Mouse (Mus musculus) heart, embryonic 12.5 days (tissue): ENCODE data around the gene Tedc2. TPM values are rescaled to one million over a fixed set of nuclear protein-coding genes. Genes with fewer than 3 reads are reported as not detected.
A peak's percentile ranks its signal among the peaks of the same experiment; 100 is the strongest.

Experiments used
- ATAC-seq: fragments of 200-750 bp; cut with Nextera tagmentation; 2 replicates; pipeline ENCODE4 v1.8.0; 2017; ENCODE audit warnings: moderate TSS enrichment, moderate library complexity; ENCODE audit not compliant: insufficient number of reproducible peaks, low FRiP score
- H3K27ac ChIP-seq: fragments of 300-500 bp; sonication (generic); 2 replicates; pipeline ENCODE4 v1.5.1; 2016; ENCODE audit warnings: mild to moderate bottlenecking, moderate library complexity; ENCODE audit not compliant: poor library complexity, severe bottlenecking
- H3K27me3 ChIP-seq: fragments of 300-500 bp; sonication (generic); replicated peaks from 2 replicates; pipeline ENCODE4 v1.6.1; 2016; ENCODE audit warnings: mild to moderate bottlenecking, moderate library complexity
- H3K36me3 ChIP-seq: fragments of 300-500 bp; sonication (generic); 2 replicates; pipeline ENCODE4 v1.6.1; 2016; ENCODE audit warnings: mild to moderate bottlenecking, moderate library complexity
- H3K4me1 ChIP-seq: fragments of 300-500 bp; sonication (generic); replicated peaks from 2 replicates; pipeline ENCODE4 v1.6.1; 2016; ENCODE audit warnings: mild to moderate bottlenecking
- H3K4me2 ChIP-seq: fragments of 300-500 bp; sonication (generic); 2 replicates; pipeline ENCODE4 v1.6.1; 2016; ENCODE audit warnings: mild to moderate bottlenecking, moderate library complexity
- H3K4me3 ChIP-seq: fragments of 300-500 bp; sonication (generic); 2 replicates; pipeline ENCODE4 v1.5.1; 2016; ENCODE audit warnings: mild to moderate bottlenecking
- H3K9ac ChIP-seq: fragments of 300-500 bp; sonication (generic); 2 replicates; pipeline ENCODE4 v1.6.1; 2016; ENCODE audit warnings: mild to moderate bottlenecking, moderate library complexity
- H3K9me3 ChIP-seq: fragments of 300-500 bp; sonication (generic); replicated peaks from 2 replicates; pipeline ENCODE4 v1.6.1; 2016; ENCODE audit warnings: mild to moderate bottlenecking, moderate library complexity
- WGBS: fragments of 180-500 bp; shearing (Covaris S2); methylation state at CpG from one replicate; pipeline ENCODE4 v1.1.7; 2016; 5-methylcytosine and 5-hydroxymethylcytosine counted together
- polyA plus RNA-seq: library from polyadenylated mRNA; unstranded; fragments of >200 nt; fragmentation: Nextera tagmentation; extraction: Ambion mirVana; gene quantifications from 2 replicates; pipeline ENCODE4 v1.2.1, GENCODE M21; 2016

Gene Tedc2
- polyA plus RNA-seq, 1 experiment from 2014 or later: 7.5 TPM

- H3K36me3 ChIP-seq: no peaks in the 10 kb centered on the region
- peak overlapping the region; percentile 85 for H3K9ac ChIP-seq
- H3K4me1 ChIP-seq: peaks cover 70% of the 10 kb centered on the region
- peaks cover 17% of the 10 kb centered on the region for H3K27me3 ChIP-seq
- H3K9me3 ChIP-seq: no peaks in the 10 kb centered on the region
- no peak overlapping the region for H3K27ac ChIP-seq
- ATAC-seq: no peak
- H3K4me3 ChIP-seq: peak overlapping the region; percentile 79
- peak overlapping the region; percentile 89 for H3K4me2 ChIP-seq
- WGBS: 12% methylated on average over 7 of the region's 7 CpGs
Measured at GRCm38 (mm10) chr17:24204846-24205245, 15.8 kb downstream of the Tedc2 start.

GRCm38 (mm10) chr17:24203611-24204534 is 16.8 kb downstream of the Tedc2 start:
- no peak for ATAC-seq
- 48% methylated on average over 3 of the region's 3 CpGs for WGBS
- Histone ChIP-seq H3K4me1 (peaks cover 72% of the 10 kb centered on the region), H3K27me3 (peaks cover 16% of the 10 kb centered on the region), H3K27ac (no peak overlapping the region), H3K9me3 (no peaks in the 10 kb centered on the region), H3K4me3 (no peak overlapping the region), H3K4me2 (peak overlapping the region; percentile 89), H3K36me3 (no peaks in the 10 kb centered on the region), H3K9ac (no peak overlapping the region)

GRCm38 (mm10) chr17:24203068-24203467 is 17.6 kb downstream of the Tedc2 start:
- 0 out of 2 replicates have a peak, but pooled peaks have one; percentile 2 for ATAC-seq
- no peaks in the 10 kb centered on the region for H3K9me3 ChIP-seq
- no peak overlapping the region for H3K4me3 ChIP-seq
- no peaks in the 10 kb centered on the region for H3K36me3 ChIP-seq
- no peak overlapping the region for H3K9ac ChIP-seq
- no peak overlapping the region for H3K27ac ChIP-seq
- peaks cover 65% of the 10 kb centered on the region for H3K4me1 ChIP-seq
- WGBS: 17% methylated on average over 4 of the region's 4 CpGs
- peaks cover 13% of the 10 kb centered on the region for H3K27me3 ChIP-seq
- H3K4me2 ChIP-seq: peak overlapping the region; percentile 35; the same call in 1 of the 2 replicates

- H3K4me2 ChIP-seq: no peak overlapping the region
- WGBS: 77% methylated on average over 4 of the region's 4 CpGs
- no peak overlapping the region for H3K27ac ChIP-seq
- no peak overlapping the region for H3K4me3 ChIP-seq
- no peak overlapping the region for H3K9ac ChIP-seq
- peaks cover 65% of the 10 kb centered on the region for H3K4me1 ChIP-seq
- H3K36me3 ChIP-seq: no peaks in the 10 kb centered on the region
- no peaks in the 10 kb centered on the region for H3K9me3 ChIP-seq
- ATAC-seq: no peak
- H3K27me3 ChIP-seq: no peaks in the 10 kb centered on the region
Measured at GRCm38 (mm10) chr17:24201092-24201491, 19.6 kb downstream of the Tedc2 start.

GRCm38 (mm10) chr17:24199741-24200140 is 20.9 kb downstream of the Tedc2 start:
- Histone ChIP-seq H3K27ac (no peak overlapping the region), H3K36me3 (no peaks in the 10 kb centered on the region), H3K27me3 (no peaks in the 10 kb centered on the region), H3K4me3 (no peak overlapping the region), H3K4me2 (no peak overlapping the region), H3K9me3 (no peaks in the 10 kb centered on the region), H3K4me1 (peaks cover 67% of the 10 kb centered on the region), H3K9ac (no peak overlapping the region)
- 32% methylated on average over 4 of the region's 4 CpGs for WGBS
- ATAC-seq: no peak

GRCm38 (mm10) chr17:24199252-24199651 is 21.4 kb downstream of the Tedc2 start:
- WGBS: 77% methylated on average over 4 of the region's 4 CpGs
- no peaks in the 10 kb centered on the region for H3K9me3 ChIP-seq
- ATAC-seq: no peak
- no peaks in the 10 kb centered on the region for H3K27me3 ChIP-seq
- H3K4me3 ChIP-seq: no peak overlapping the region
- no peak overlapping the region for H3K4me2 ChIP-seq
- H3K4me1 ChIP-seq: peaks cover 67% of the 10 kb centered on the region
- H3K27ac ChIP-seq: no peak overlapping the region
- H3K9ac ChIP-seq: no peak overlapping the region
- no peaks in the 10 kb centered on the region for H3K36me3 ChIP-seq

- Histone ChIP-seq H3K27me3 (no peaks in the 10 kb centered on the region), H3K4me1 (peaks cover 59% of the 10 kb centered on the region), H3K4me3 (no peak overlapping the region), H3K4me2 (no peak overlapping the region), H3K9me3 (no peaks in the 10 kb centered on the region), H3K9ac (no peak overlapping the region), H3K36me3 (no peaks in the 10 kb centered on the region), H3K27ac (no peak overlapping the region)
- ATAC-seq: peak; percentile 34
- 35% methylated on average over 15 of the region's 15 CpGs for WGBS
Measured at GRCm38 (mm10) chr17:24197032-24197824, 23.4 kb downstream of the Tedc2 start.

- ATAC-seq: no peak
- 0 out of 2 replicates have a peak overlapping the region, but pooled peaks have one; percentile 13 for H3K27ac ChIP-seq
- no peaks in the 10 kb centered on the region for H3K27me3 ChIP-seq
- no peak overlapping the region for H3K4me3 ChIP-seq
- no peak overlapping the region for H3K9ac ChIP-seq
- H3K4me1 ChIP-seq: peaks cover 68% of the 10 kb centered on the region
- no peaks in the 10 kb centered on the region for H3K9me3 ChIP-seq
- H3K36me3 ChIP-seq: no peaks in the 10 kb centered on the region
- 74% methylated on average over 2 of the region's 2 CpGs for WGBS
- H3K4me2 ChIP-seq: no peak overlapping the region
Measured at GRCm38 (mm10) chr17:24195349-24195748, 25.3 kb downstream of the Tedc2 start.

- Histone ChIP-seq H3K27ac (no peak overlapping the region), H3K9ac (no peak overlapping the region), H3K9me3 (no peaks in the 10 kb centered on the region), H3K4me2 (no peak overlapping the region), H3K4me1 (peaks cover 56% of the 10 kb centered on the region), H3K27me3 (no peaks in the 10 kb centered on the region), H3K4me3 (no peak overlapping the region), H3K36me3 (peaks cover 3% of the 10 kb centered on the region; the same call in 1 of the 2 replicates)
- 49% methylated on average over 5 of the region's 5 CpGs for WGBS
- ATAC-seq: peak; percentile 56; the same call in 1 of the 2 replicates
Measured at GRCm38 (mm10) chr17:24193769-24194168, 26.9 kb downstream of the Tedc2 start.

- Histone ChIP-seq H3K27ac (no peak overlapping the region), H3K4me3 (no peak overlapping the region), H3K27me3 (no peaks in the 10 kb centered on the region), H3K4me2 (no peak overlapping the region), H3K36me3 (peaks cover 4% of the 10 kb centered on the region; the same call in 1 of the 2 replicates), H3K9ac (no peak overlapping the region), H3K9me3 (no peaks in the 10 kb centered on the region), H3K4me1 (peaks cover 56% of the 10 kb centered on the region)
- no peak for ATAC-seq
- WGBS: 83% methylated on average over 8 of the region's 8 CpGs
Measured at GRCm38 (mm10) chr17:24193268-24193667, 27.4 kb downstream of the Tedc2 start.

- ATAC-seq: no peak
- peaks cover 52% of the 10 kb centered on the region for H3K4me1 ChIP-seq
- peaks cover 7% of the 10 kb centered on the region; the same call in 1 of the 2 replicates for H3K36me3 ChIP-seq
- H3K4me2 ChIP-seq: no peak overlapping the region
- no peak overlapping the region for H3K4me3 ChIP-seq
- no peak overlapping the region for H3K9ac ChIP-seq
- H3K27ac ChIP-seq: no peak overlapping the region
- no peaks in the 10 kb centered on the region for H3K9me3 ChIP-seq
- WGBS: 81% methylated on average over 8 of the region's 8 CpGs
- H3K27me3 ChIP-seq: no peaks in the 10 kb centered on the region
Measured at GRCm38 (mm10) chr17:24192848-24193247, 27.8 kb downstream of the Tedc2 start.
